Mouse (Mus musculus): Measurements from ENCODE around the gene Gm20489. TPM values are rescaled to one million over a fixed set of nuclear protein-coding genes. Genes with fewer than 3 reads are reported as not detected.

Gene Gm20489
- polyA plus RNA-seq (2012; rRNA removed), result not detected in 2 replicates

DNA sequence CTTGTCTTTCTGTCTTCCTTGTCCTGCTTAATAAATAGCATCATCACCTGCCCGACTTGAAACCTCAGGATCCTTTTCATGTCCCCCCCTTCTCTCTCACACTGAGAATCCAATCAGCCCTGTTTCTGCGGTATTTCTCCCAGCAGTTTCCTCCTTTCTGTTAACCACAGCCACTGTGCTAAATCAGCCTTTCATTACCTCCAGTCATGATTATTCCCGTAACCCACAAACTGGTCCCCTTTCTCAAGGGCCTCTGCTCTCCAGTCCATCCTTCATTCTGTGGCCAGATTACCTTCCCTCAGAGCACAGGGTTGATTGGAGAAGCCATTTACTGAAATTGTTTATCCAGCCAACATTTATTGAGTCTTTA lies at the start of gene Gm20489:
Gene Gm20489, minus strand, starts transcription at position 269 of the 370 bp plus-strand sequence.

DNA sequence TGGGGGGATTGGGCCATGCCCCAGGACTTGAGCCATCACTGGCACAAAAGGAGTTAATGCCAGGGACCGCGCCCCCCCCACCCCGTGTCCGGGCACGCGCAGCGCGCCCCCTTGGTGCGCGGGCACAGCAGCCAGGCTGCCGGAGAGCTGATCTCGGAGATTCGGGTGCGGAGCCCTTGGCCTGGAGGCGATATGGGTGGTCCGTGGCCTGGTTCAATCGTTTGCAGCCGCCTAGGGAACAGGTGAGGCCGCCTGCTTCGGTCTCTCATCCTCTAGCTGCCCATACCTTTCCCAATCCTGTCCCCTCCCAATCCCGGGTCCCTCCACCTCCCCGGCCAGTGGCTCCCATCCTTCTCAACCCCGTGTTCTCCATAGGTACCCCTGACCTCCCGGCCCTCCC lies 30.2 kb upstream of the Gm20489 start, which contains the start of gene Nlgn3:
Gene Nlgn3, plus strand, starts transcription at position 114 of the 400 bp plus-strand sequence.

DNA sequence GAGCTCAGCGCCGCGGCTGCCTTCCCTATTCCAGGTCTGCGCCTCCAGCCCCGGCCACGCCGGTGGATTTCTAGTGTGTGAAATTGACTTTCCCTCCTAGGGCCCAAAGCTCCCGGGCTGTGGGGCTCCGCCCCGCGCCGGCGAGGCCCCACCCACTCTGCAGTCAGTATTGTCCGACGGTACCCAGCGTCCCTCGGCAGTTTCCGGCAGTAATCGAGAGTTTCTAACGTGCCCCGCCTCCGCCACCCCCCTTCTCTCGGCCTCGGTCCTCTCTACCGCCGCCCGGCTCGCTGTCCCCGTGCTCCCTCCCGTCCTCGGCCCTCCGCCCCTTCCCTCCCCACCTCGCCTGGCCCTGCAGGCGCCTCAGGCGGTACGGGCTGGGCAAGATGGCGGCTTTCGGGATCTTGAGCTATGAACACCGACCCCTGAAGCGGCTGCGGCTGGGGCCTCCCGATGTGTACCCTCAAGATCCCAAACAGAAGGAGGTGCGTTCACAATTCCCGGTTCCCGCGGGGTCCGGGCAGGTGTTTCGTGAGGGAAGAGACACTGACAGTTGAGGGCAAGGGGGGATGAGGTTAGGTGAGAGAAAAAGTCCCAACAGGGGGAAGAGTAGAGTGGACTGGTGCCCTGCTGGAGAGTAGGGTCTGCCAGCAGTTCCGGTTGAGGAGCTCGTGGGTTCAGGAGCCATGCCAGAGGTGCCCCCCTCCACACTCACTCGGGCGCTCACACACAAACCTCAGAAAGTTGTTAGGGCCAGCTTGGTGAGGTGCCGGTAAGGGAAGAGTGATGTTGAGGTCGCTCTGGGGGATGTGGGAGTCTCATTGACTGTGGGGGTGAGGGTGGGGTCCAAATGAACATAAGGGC lies 5.3 kb upstream of the Gm20489 start, which contains the start of gene Med12:
Gene Med12, plus strand, starts transcription at position 156 of the 864 bp plus-strand sequence.

DNA sequence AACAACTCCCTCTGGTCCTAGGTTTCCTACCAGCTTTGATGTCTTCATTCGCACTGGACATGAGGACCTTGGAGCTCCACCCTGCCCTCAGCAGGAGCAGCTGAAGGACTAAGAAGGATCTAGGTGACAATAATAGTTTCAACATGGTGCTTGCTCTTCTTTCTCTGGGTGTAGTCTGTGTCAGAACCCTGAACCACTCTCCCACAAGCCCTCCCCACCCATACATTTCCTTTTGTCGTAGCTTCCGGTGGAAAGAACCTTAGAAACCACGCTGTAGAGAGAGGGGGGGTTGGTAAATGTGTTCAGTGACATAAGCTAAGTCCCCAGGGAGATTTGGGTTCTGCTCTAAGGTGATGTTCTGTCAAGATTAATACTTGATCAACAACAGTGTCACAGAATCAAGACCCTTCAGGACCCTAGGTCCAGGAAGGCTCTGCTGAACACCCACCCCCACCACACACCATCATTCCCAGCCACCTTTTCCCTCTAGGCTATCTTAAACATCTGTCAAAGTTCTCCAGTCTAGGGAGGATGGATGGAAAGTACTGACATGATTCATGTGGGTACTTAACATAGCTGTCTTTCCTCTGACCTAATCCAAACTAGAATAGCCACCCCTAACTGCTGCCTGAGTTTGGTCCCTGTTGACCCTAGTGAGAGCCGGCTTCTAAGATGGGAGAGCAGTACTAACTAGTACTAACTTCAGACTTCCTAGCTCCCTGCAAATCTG lies 633 bp downstream of the Gm20489 start, which contains the start of gene Il2rg:
Gene Il2rg, minus strand, starts transcription at position 231 of the 730 bp plus-strand sequence.

DNA sequence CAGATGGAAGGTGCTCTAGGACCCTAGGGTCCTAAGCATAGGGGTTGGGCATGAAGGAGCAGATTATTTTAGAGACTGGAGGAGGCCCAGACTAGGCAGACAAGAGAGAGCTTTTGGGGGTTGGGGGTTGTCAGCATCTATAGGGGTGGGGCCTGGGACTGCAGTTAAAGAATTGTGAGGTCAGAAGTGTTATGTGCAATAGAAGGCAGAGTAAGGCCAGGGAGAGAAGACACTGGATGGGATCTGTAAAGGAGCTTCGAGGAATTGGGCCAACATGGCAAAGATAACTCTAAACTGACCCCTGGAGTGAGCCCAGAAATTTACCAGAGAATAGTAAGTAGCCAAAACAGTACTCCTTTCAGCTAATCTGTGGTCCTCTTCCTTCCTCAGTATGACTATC lies 4.9 kb downstream of the Gm20489 start, which contains the start of gene Gm614:
Gene Gm614, minus strand, starts transcription at position 101 of the 400 bp plus-strand sequence.

DNA sequence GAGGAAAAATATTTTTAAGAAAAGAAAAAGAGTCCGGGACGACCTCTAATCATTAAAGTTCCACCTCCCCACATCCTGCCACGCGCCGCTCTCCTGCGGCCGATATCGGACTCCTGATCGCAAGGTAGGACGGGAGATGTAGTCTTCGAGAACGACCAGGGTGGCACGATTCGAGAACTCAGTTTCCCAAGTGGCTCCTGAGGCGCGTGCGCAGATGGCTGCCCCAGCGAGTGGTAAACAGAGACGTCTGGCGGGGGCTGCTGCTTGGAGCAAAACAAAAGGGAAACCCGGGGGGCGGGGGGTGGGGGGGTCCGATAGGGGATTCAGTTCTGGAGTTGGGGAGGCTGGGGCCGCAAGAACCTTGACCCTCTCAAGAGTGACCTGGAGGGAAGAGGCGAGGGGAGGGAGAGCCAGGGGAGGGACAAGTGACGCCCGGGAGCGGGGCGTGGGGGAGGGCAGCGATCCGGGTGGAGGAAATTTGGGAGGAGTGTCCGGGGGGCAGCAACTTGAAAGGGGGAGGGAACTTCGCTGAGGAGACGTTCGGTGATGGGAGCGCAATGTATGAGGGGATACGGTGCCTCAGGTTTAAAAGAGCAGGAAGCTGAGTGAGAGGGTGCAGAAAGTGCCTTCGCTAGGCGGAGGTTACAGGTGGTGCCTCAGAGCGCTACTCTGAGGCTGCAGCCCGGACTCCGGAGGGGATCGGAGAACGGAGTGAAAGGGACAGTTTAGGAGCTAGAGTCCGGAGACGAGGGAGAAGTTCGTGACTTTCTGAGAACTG lies 14.7 kb downstream of the Gm20489 start, which contains the start of gene Foxo4:
Gene Foxo4, plus strand, starts transcription at position 577 of the 778 bp plus-strand sequence.

DNA sequence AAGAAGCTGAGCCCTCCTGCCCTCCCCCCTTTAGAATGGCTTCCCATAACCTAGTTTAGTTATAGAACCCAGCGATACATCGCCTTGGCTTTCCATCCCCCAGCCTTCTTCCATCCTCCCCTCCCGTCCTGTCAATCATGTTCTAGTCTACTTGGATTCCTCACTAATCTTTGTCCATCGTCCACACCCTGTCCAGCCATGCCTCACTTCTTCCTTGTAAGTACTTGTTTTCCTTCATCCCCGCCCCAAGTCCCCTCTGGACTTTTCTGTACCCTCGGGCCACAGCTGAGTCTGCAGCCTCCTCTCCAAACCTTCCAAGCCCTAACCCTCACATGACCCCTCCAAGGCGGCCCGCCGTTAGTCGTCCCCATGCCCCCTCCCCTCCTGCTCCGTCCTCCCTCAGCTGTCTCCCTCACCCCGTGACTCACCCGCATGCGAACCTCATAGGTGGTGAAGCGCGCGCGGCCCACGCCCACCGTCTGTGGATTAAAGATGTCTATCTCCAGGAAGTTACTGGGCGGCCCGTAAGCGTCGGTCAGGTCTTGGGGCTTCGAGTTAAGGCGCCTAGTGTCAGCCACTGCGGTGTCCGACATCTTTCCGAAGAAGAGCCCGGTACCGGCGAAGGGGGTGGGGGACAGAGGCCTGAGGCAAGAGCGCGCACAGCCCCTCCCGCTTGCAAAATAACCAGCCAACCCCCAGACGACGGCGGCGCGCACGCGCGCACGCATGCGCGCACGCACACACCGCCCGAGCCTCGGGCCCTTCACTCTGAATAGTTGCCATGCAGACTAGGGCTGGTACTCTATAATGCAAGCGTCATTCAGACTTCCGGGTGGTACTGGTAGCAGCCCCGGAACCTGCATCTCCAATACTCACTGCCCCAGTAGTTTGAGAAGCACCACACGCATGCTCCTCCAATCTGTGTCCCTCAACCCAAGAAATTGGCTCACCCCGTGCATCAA lies 46.7 kb downstream of the Gm20489 start, which contains the start of gene Snx12:
Gene Snx12, minus strand, starts transcription at position 730 of the 962 bp plus-strand sequence.

Other genes with a start within 250 kb of the Gm20489 start
- 0.01 and 0.02 TPM in 2 replicates for gene Tex11, start 209.4 kb downstream of the Gm20489 start, polyA plus RNA-seq (2012; rRNA removed)
- gene Slc7a3, start 183.0 kb downstream of the Gm20489 start, polyA plus RNA-seq (2012; rRNA removed), result 0.43 and 0.76 TPM in 2 replicates
- gene Snx12, start 46.5 kb downstream of the Gm20489 start, polyA plus RNA-seq (2012; rRNA removed), result 10.7 and 12.1 TPM in 2 replicates
- 8.7 and 10.4 TPM in 2 replicates for gene Foxo4, start 14.5 kb downstream of the Gm20489 start, polyA plus RNA-seq (2012; rRNA removed)
- 0.08 TPM in 1 of 2 replicates, not detected in the other for gene Gm614, start 5.0 kb downstream of the Gm20489 start, polyA plus RNA-seq (2012; rRNA removed)
- 6.1 and 7.9 TPM in 2 replicates for gene Il2rg, start 768 bp downstream of the Gm20489 start, polyA plus RNA-seq (2012; rRNA removed)
- 25.1 and 30.0 TPM in 2 replicates for gene Med12, start 5.0 kb upstream of the Gm20489 start, polyA plus RNA-seq (2012; rRNA removed)
- gene Nlgn3, start 30.1 kb upstream of the Gm20489 start, polyA plus RNA-seq (2012; rRNA removed), result 0.05 and 0.08 TPM in 2 replicates
- gene Gjb1, start 107.4 kb upstream of the Gm20489 start, polyA plus RNA-seq (2012; rRNA removed), result 42.1 and 45.2 TPM in 2 replicates
- gene Zmym3, start 151.8 kb upstream of the Gm20489 start, polyA plus RNA-seq (2012; rRNA removed), result 11.3 and 12.1 TPM in 2 replicates
- 134 TPM in 2 replicates for gene Nono, start 160.3 kb upstream of the Gm20489 start, polyA plus RNA-seq (2012; rRNA removed)
- gene Itgb1bp2, start 180.1 kb upstream of the Gm20489 start, polyA plus RNA-seq (2012; rRNA removed), result 0.98 and 3.6 TPM in 2 replicates

Data from liver, embryonic 14 days (tissue).